Mouse (Mus musculus) limb, embryonic 11.5 days (tissue): ENCODE results near the gene Gm45716. TPM values are rescaled to one million over a fixed set of nuclear protein-coding genes. Genes with fewer than 3 reads are reported as not detected.

Experiments used
- ATAC-seq: fragments of 200-750 bp; cut with Nextera tagmentation; 2 replicates; pipeline ENCODE4 v1.8.0; 2017; ENCODE audit warnings: low read depth; ENCODE audit not compliant: insufficient number of reproducible peaks, low FRiP score, low TSS enrichment
- DNase-seq: peaks from one replicate; pipeline ENCODE4 v3.0.0-alpha.2; 2015; ENCODE audit warnings: low spot score
- H3K27ac ChIP-seq: fragments of 300-500 bp; sonication (generic); replicated peaks from 2 replicates; pipeline ENCODE4 v1.5.1; 2014; ENCODE audit warnings: low read depth, mild to moderate bottlenecking, low read length
- H3K27me3 ChIP-seq: fragments of 300-500 bp; sonication (generic); 2 replicates; pipeline ENCODE4 v1.6.1; 2014; ENCODE audit warnings: mild to moderate bottlenecking, low read length, mixed read lengths; ENCODE audit not compliant: control insufficient read depth, insufficient read depth
- H3K36me3 ChIP-seq: fragments of 300-500 bp; sonication (generic); 2 replicates; pipeline ENCODE4 v1.6.1; 2014; ENCODE audit warnings: mild to moderate bottlenecking, low read length, moderate library complexity, mixed read lengths; ENCODE audit not compliant: control insufficient read depth, insufficient read depth
- H3K4me1 ChIP-seq: fragments of 300-500 bp; sonication (generic); 2 replicates; pipeline ENCODE4 v1.6.1; 2014; ENCODE audit warnings: low read length, mixed read lengths; ENCODE audit not compliant: control insufficient read depth, insufficient read depth
- H3K4me2 ChIP-seq: fragments of 300-500 bp; sonication (generic); 2 replicates; pipeline ENCODE4 v1.6.1; 2014; ENCODE audit warnings: low read depth, mild to moderate bottlenecking, moderate library complexity; ENCODE audit not compliant: severe bottlenecking
- H3K4me3 ChIP-seq: fragments of 300-500 bp; sonication (generic); 2 replicates; pipeline ENCODE4 v1.5.1; 2014; ENCODE audit warnings: low read depth, low read length
- H3K9ac ChIP-seq: fragments of 300-500 bp; sonication (generic); 2 replicates; pipeline ENCODE4 v1.6.1; 2014; ENCODE audit warnings: mild to moderate bottlenecking, low read length
- H3K9me3 ChIP-seq: fragments of 300-500 bp; sonication (generic); 2 replicates; pipeline ENCODE4 v1.6.1; 2016; ENCODE audit warnings: low read length; ENCODE audit not compliant: control insufficient read depth
- WGBS: fragments of 180-500 bp; shearing (Covaris S2); extraction: QIAGEN DNeasy Blood & Tissue Kit; methylation state at CpG from one replicate; pipeline ENCODE4 v1.1.7; 2014; 5-methylcytosine and 5-hydroxymethylcytosine counted together
- polyA plus RNA-seq: library from polyadenylated mRNA; unstranded; fragments of >200 nt; fragmentation: Nextera tagmentation; extraction: Ambion mirVana; gene quantifications from 2 replicates; pipeline ENCODE4 v1.2.1, GENCODE M21; 2014

Gene Gm45716
- polyA plus RNA-seq, 1 experiment from 2014 or later = 10.4 TPM

DNA sequence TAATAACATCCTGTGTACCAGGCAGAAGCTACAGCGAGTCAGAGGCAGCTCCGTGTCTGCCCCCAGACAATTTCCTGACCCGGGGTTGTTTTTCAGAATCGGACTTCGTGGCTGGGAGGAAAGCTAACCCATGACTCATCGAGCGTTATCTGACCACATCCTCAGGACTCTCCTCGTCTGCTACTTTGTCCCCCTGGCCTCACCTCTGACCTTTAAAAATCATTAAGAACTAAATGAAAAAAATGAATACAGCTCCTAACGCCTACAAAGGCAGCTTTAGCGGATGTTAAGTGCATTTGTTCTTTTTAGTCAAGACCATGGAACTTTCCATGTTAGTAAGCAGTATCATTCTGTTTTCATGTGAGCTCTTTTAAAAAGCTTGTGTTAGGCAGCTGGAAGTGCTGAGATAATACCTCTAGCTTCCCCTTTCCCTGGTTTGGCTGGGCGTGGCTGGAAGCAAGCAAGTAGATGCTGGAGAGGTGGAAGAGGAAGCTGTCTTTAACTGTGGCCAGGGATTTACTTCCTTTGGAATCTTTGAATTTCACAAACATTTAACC, 37.5 kb downstream of the Gm45716 start:
- no peak overlapping the region for H3K27ac ChIP-seq
- no peak overlapping the region for H3K4me3 ChIP-seq
- ATAC-seq (no peak), DNase-seq (no peak)
- H3K9me3 ChIP-seq = no peaks in the 10 kb centered on the region
- no peak overlapping the region for H3K4me2 ChIP-seq
- H3K9ac ChIP-seq = no peak overlapping the region
- H3K36me3 ChIP-seq = no peaks in the 10 kb centered on the region
- no peaks in the 10 kb centered on the region for H3K27me3 ChIP-seq
- H3K4me1 ChIP-seq = no peaks in the 10 kb centered on the region
- WGBS = 66% methylated on average over 11 of the region's 11 CpGs

DNA sequence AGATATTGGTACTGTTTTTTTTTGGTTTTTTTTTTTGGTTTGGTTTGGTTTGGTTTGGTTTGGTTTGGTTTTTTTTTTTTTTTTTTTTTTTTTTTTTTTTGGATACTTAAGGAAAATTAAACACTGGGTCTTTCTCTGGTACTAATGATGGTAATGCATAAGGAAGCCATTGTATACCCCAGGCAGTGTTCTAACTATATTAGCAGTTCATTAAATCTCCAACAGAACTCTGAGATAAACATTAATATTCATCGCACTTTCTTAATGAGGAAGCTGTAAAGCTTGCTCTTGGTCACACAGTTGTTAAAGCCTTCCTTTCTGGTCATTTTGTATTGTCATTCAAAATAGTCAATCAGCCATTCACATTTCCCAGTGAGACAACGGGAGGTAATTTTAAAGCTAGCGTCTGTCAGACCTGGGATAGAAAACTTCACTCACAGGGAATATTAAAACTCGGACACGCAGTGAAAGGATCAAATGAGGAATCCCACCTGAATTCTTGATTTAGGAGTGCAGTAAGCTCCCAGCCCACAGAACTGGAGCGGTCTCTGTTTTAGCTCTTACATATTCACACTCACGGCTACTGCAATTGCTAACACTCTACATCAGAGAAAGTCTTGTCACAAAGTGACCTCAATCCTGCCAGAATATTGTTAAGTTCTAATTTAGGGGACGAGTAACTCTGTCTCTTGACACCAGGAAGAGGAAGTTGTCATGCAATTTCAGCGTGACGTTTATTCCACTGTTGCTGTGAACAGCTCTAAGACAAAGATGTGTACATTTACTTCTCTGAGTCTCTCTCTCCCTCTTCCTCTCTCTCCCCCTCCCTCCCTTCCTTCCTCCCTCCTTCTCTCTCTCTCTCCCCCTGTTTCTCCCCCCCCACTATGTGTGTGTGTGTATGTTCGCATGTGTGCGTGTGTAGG, 39.8 kb downstream of the Gm45716 start:
- DNase-seq = no peak
- no peaks in the 10 kb centered on the region for H3K4me1 ChIP-seq
- H3K4me3 ChIP-seq = no peak overlapping the region
- no peak overlapping the region for H3K9ac ChIP-seq
- WGBS = 72% methylated on average over 12 of the region's 12 CpGs
- no peak for ATAC-seq
- H3K4me2 ChIP-seq = no peak overlapping the region
- no peaks in the 10 kb centered on the region for H3K27me3 ChIP-seq
- no peaks in the 10 kb centered on the region for H3K36me3 ChIP-seq
- no peak overlapping the region for H3K27ac ChIP-seq
- no peaks in the 10 kb centered on the region for H3K9me3 ChIP-seq

DNA sequence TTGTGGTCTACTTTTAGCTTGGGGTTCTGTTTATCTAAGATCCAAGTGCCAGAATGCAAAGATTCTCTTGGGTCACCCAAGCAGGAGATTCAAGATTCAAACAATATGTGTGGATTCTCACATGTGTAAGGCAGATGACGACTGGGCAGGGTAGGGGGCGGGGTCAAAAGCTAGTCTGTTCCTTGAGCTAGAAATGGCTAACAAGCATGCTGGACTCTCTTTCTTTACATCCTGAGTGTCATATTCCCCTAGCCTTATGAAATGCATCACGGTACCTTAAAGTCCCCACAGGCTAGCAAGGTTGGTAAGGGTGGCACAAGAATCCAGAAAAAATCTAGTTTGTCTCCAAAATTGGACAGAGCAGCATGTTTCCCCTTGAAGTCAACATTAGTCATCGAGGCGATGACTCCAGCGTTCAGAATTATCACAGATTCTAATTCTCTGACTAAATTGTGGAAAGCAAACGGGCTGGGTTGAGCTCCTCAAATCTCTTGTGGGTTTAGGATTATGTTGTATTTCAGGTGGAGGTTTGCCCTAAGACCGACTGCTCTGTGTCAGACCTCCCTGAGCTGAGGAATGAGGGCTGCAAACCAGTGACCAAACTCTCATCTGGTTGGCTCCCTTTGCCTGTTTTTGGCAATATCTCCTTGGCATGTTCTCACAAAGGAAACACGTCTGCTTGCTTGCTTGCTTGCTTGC, 40.9 kb downstream of the Gm45716 start:
- H3K9ac ChIP-seq = no peak overlapping the region
- no peaks in the 10 kb centered on the region for H3K4me1 ChIP-seq
- ATAC-seq (no peak), DNase-seq (no peak)
- H3K36me3 ChIP-seq = no peaks in the 10 kb centered on the region
- H3K4me2 ChIP-seq = no peak overlapping the region
- H3K27ac ChIP-seq = no peak overlapping the region
- H3K4me3 ChIP-seq = no peak overlapping the region
- no peaks in the 10 kb centered on the region for H3K27me3 ChIP-seq
- H3K9me3 ChIP-seq = no peaks in the 10 kb centered on the region
- 79% methylated on average over 9 of the region's 9 CpGs for WGBS

DNA sequence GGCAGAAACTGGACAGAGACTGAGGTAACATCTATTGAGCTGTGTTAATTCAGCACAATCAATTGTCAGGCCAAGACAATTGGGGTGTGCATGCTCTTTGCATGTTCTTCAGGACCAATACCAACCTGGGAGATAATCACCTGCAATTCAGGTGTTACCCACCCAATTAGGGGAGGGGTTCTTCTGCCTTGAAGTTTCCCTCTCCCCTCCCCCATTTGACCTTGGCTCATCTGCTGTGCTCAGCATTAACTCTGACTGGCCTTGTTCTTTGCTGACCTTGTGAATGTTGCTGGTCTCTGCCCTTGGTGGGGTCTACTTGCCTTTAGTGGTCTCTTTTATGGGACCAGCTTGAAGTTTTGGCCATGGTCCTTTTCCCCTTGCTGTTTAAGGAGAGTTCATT, 42.3 kb downstream of the Gm45716 start:
- ATAC-seq = no peak
- no peak overlapping the region for H3K27ac ChIP-seq
- no peak for DNase-seq

DNA sequence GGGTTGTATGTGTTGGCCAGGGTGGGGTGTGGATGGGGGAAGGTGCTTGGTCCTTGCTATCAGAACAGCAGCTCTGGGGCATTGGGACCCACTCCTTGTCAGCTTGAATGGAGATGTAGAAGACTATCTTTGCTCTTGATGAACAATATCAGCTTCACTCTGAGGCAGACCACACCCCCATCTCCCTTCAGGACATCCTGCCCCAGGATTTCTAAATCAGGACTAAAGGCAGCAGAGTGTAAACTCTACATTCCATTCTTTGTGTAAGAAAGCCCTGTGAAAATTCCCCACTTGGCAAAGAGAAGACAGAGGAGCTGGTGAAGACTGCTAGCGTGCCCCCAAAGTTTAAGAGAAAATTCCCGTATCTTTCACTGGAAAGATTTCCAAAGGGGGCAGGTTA, 43.2 kb downstream of the Gm45716 start:
- Histone ChIP-seq H3K4me1 (no peaks in the 10 kb centered on the region), H3K4me2 (no peak overlapping the region), H3K27ac (no peak overlapping the region), H3K27me3 (no peaks in the 10 kb centered on the region), H3K9me3 (no peaks in the 10 kb centered on the region), H3K36me3 (no peaks in the 10 kb centered on the region), H3K4me3 (no peak overlapping the region), H3K9ac (no peak overlapping the region)
- ATAC-seq = no peak
- 74% methylated on average over 2 of the region's 2 CpGs for WGBS
- no peak for DNase-seq

More for the DNA sequence above, 42.3 kb downstream of the Gm45716 start:
- no peak overlapping the region for H3K9ac ChIP-seq
- H3K27me3 ChIP-seq = no peaks in the 10 kb centered on the region
- H3K36me3 ChIP-seq = no peaks in the 10 kb centered on the region
- no peaks in the 10 kb centered on the region for H3K9me3 ChIP-seq
- H3K4me1 ChIP-seq = no peaks in the 10 kb centered on the region
- no peak overlapping the region for H3K4me3 ChIP-seq
- H3K4me2 ChIP-seq = no peak overlapping the region

DNA sequence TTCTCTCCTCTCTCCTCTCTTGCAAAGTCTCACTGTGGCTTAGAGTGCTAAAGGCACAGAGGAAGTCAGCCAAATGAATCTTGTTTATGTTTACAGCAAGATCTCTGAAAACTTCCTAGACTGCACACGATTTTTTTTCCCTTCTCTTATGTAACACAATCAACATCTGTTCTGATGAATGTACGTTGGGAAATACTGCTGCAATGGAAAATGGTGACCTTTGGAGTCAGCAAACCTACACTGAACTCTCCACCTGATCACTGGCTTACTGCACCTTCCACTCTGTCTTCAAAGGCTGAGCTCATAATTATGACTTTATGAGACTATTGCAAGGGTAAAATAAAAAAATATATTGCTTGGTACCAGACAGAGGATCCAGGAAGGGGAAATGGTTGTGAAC, 44.1 kb downstream of the Gm45716 start:
- 65% methylated on average over 2 of the region's 2 CpGs for WGBS
- ATAC-seq (no peak), DNase-seq (no peak)
- H3K27me3 ChIP-seq = no peaks in the 10 kb centered on the region
- H3K9me3 ChIP-seq = no peaks in the 10 kb centered on the region
- H3K4me1 ChIP-seq = no peaks in the 10 kb centered on the region
- no peak overlapping the region for H3K9ac ChIP-seq
- no peak overlapping the region for H3K27ac ChIP-seq
- no peak overlapping the region for H3K4me2 ChIP-seq
- no peaks in the 10 kb centered on the region for H3K36me3 ChIP-seq
- H3K4me3 ChIP-seq = no peak overlapping the region

DNA sequence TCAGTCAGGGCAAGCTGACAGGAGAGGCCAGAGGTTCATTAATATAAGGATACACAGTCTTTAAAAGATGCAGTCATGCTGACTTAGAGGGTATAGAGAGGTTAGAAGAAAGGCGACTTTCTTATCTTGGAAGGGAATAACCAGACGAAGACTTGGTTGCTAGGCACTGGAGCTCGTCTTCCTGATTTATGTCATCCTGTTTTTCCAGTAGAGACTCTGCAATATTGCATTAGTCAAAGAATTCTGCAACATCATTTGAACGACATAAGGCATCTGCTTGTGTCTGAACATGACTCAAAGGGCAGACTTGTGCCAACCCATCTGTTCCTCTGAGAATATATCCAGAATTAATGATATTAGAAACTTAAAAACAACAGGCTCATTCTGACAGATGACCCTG, 45.2 kb downstream of the Gm45716 start:
- H3K36me3 ChIP-seq = no peaks in the 10 kb centered on the region
- no peaks in the 10 kb centered on the region for H3K4me1 ChIP-seq
- no peaks in the 10 kb centered on the region for H3K9me3 ChIP-seq
- WGBS = 39% methylated on average over 4 of the region's 4 CpGs
- H3K9ac ChIP-seq = no peak overlapping the region
- H3K27ac ChIP-seq = no peak overlapping the region
- H3K4me3 ChIP-seq = no peak overlapping the region
- ATAC-seq (no peak), DNase-seq (no peak)
- H3K27me3 ChIP-seq = no peaks in the 10 kb centered on the region
- H3K4me2 ChIP-seq = no peak overlapping the region

DNA sequence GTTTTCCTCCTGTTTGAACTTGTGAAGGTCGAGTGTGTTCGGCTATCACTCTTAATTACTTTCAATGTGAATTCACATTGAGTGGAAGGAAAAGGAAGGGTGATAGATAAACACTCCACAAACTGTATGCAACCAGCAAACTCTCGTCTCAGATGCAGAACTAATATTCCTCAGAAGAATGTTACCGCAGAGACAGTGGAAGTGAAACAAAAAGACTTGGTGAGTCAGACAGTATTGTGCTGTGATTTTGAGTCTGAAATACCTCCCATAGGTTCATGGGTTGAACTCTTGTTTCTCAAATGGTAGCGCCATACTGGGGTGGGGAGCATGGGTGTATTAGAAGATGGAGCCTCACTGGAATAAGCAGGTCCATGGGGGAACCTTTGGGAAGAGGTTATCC, 47.7 kb downstream of the Gm45716 start:
- no peaks in the 10 kb centered on the region for H3K36me3 ChIP-seq
- no peak for ATAC-seq
- WGBS = 84% methylated on average over 5 of the region's 5 CpGs
- H3K4me3 ChIP-seq = no peak overlapping the region
- DNase-seq = no peak
- H3K9me3 ChIP-seq = no peaks in the 10 kb centered on the region
- no peak overlapping the region for H3K27ac ChIP-seq
- no peak overlapping the region for H3K9ac ChIP-seq
- H3K4me2 ChIP-seq = no peak overlapping the region
- H3K4me1 ChIP-seq = no peaks in the 10 kb centered on the region
- no peaks in the 10 kb centered on the region for H3K27me3 ChIP-seq
